In the genomic region with DNA sequence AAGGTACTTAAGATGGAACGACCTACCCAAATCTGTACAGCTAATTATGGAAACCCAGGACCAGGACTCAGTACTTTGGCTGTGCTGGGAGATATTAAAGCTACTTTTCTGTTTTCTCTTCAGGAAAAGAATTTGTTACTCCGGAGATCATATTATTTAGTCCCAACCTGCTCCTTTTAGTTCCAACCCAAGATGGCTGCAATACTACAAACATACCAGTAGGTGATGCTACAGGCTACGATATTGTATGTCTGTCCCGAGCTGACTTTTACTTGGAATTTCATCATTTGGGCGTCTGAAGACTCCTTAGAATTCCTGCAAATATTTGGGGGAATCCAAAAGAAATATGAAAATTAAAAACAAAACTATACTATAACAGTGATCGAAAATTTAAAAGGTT, we compare ENCODE assay signal across 7 mouse cellular contexts. TPM values are rescaled to one million over a fixed set of nuclear protein-coding genes. Genes with fewer than 3 reads are reported as not detected.
DNase-seq lines count a peak whose midpoint lies in the region; ATAC-seq and TF ChIP-seq lines count a peak whose summit lies in the region.

No protein-coding gene starts in this region.

- no peak overlapping the region for H3K27ac ChIP-seq in kidney, embryonic 16.5 days (ENCODE audit: low read length)
- no peak overlapping the region for H3K27ac ChIP-seq in ES-Bruce4 (ENCODE audit: insufficient read depth, low read length)

- DNase-seq in kidney, adult 9 months = peak; percentile 53
- peak; percentile 15 to 35 for DNase-seq in B cell, adult 2 months
- peak; percentile 40 for DNase-seq in retina, postnatal 7 days (ENCODE audit: low read depth, low spot score)
- DNase-seq in spleen, adult 18-20 months = no peak

- no peak for TF ChIP-seq EP300 in ES-Bruce4 (IDR thresholded peaks at IDR 0.05; ENCODE audit: insufficient read depth, low read depth, low read length)

- 9% methylated on average over 6 of the region's 6 CpGs for WGBS in kidney, embryonic 16.5 days

- H3K4me1 ChIP-seq in kidney, embryonic 16.5 days (ENCODE audit: insufficient read depth, low read length) = no peaks in the 10 kb centered on the region
- H3K4me1 ChIP-seq in ES-Bruce4 (ENCODE audit: control insufficient read depth, insufficient read depth, low read length) = no peaks in the 10 kb centered on the region

- H3K36me3 ChIP-seq in kidney, embryonic 16.5 days (ENCODE audit: insufficient read depth, low read length) = no peaks in the 10 kb centered on the region
- no peaks in the 10 kb centered on the region for H3K36me3 ChIP-seq in ES-Bruce4 (ENCODE audit: control insufficient read depth, insufficient read depth, low read length, poor library complexity, severe bottlenecking)

- peaks cover 6% of the 10 kb centered on the region; the same call in 1 of the 2 replicates for H3K27me3 ChIP-seq in kidney, embryonic 16.5 days (ENCODE audit: insufficient read depth, low read length)
- no peaks in the 10 kb centered on the region for H3K27me3 ChIP-seq in ES-Bruce4 (ENCODE audit: control insufficient read depth, insufficient read depth, low read length, poor library complexity, severe bottlenecking)

- no peaks in the 10 kb centered on the region for H3K9me3 ChIP-seq in kidney, embryonic 16.5 days (ENCODE audit: low read length)
- H3K9me3 ChIP-seq in ES-Bruce4 (replicated peaks; ENCODE audit: control insufficient read depth, insufficient read depth, low read length, poor library complexity, severe bottlenecking) = no peaks in the 10 kb centered on the region

- TF ChIP-seq POLR2A in ES-Bruce4 (IDR thresholded peaks at IDR 0.05; ENCODE audit: insufficient read depth, low read length) = no peak

- no peak overlapping the region for H3K9ac ChIP-seq in kidney, embryonic 16.5 days (replicated peaks; ENCODE audit: low read length)
- no peak overlapping the region for H3K9ac ChIP-seq in ES-Bruce4 (ENCODE audit: low read depth, poor library complexity, severe bottlenecking)

- H3K4me2 ChIP-seq in kidney, embryonic 16.5 days (replicated peaks; ENCODE audit: low read depth, low read length) = no peak overlapping the region

- no peak for ATAC-seq in kidney, embryonic 16.5 days (ENCODE audit: low FRiP score, low TSS enrichment)
- 0 out of 2 replicates have a peak, but pooled peaks have one; percentile 46 for ATAC-seq in erythroid progenitor cell, adult 5-6 weeks (replicated peaks; ENCODE audit: low FRiP score, poor library complexity, severe bottlenecking)

- TF ChIP-seq CTCF in ES-Bruce4 (IDR thresholded peaks at IDR 0.05; ENCODE audit: low read depth, low read length) = peak; percentile 33

- no peak overlapping the region for H3K4me3 ChIP-seq in kidney, embryonic 16.5 days (ENCODE audit: low read length)
- no peak overlapping the region for H3K4me3 ChIP-seq in ES-Bruce4 (ENCODE audit: low read depth, low read length)

RNA-seq across cellular contexts. Expression of a gene that starts 32.6 kb away (rescaled TPM):
- polyA plus RNA-seq in kidney, embryonic 16.5 days (2015; fragmentation: Nextera tagmentation; extraction: Ambion mirVana) = 7.3 and 7.8 TPM in 2 replicates
- 19.9 and 21.2 TPM in 2 replicates for polyA plus RNA-seq in ES-Bruce4 (2011; ENCODE audit: insufficient read depth, insufficient read length, low read depth, missing spikeins)
- total RNA-seq in erythroid progenitor cell, adult 5-6 weeks (2015; ENCODE audit: low replicate concordance) = 10.9 and 11.9 TPM in 2 replicates
- 8.7 and 13.2 TPM in 2 replicates for total RNA-seq in erythroid progenitor cell, adult 5-6 weeks (2017; ENCODE audit: low replicate concordance)

Comparison
In these comparisons a context has a peak if more than half of its experiments do, and no peak if none do; other contexts are left out.
1. DNase-seq: peak in kidney, adult 9 months (single experiment), B cell, adult 2 months (2 of 2) and retina, postnatal 7 days (single experiment); none in spleen, adult 18-20 months (0 of 2).